Mouse (Mus musculus) heart, embryonic 12.5 days (tissue): Measurements from ENCODE around the gene Swi5. TPM values are rescaled to one million over a fixed set of nuclear protein-coding genes. Genes with fewer than 3 reads are reported as not detected.

Experiments
- ATAC-seq: fragments of 200-750 bp; cut with Nextera tagmentation; 2 replicates; pipeline ENCODE4 v1.8.0; 2017; ENCODE audit warnings: moderate TSS enrichment, moderate library complexity; ENCODE audit not compliant: insufficient number of reproducible peaks, low FRiP score
- H3K27ac ChIP-seq: fragments of 300-500 bp; sonication (generic); 2 replicates; pipeline ENCODE4 v1.5.1; 2016; ENCODE audit warnings: mild to moderate bottlenecking, moderate library complexity; ENCODE audit not compliant: poor library complexity, severe bottlenecking
- H3K27me3 ChIP-seq: fragments of 300-500 bp; sonication (generic); replicated peaks from 2 replicates; pipeline ENCODE4 v1.6.1; 2016; ENCODE audit warnings: mild to moderate bottlenecking, moderate library complexity
- H3K36me3 ChIP-seq: fragments of 300-500 bp; sonication (generic); 2 replicates; pipeline ENCODE4 v1.6.1; 2016; ENCODE audit warnings: mild to moderate bottlenecking, moderate library complexity
- H3K4me1 ChIP-seq: fragments of 300-500 bp; sonication (generic); replicated peaks from 2 replicates; pipeline ENCODE4 v1.6.1; 2016; ENCODE audit warnings: mild to moderate bottlenecking
- H3K4me2 ChIP-seq: fragments of 300-500 bp; sonication (generic); 2 replicates; pipeline ENCODE4 v1.6.1; 2016; ENCODE audit warnings: mild to moderate bottlenecking, moderate library complexity
- H3K4me3 ChIP-seq: fragments of 300-500 bp; sonication (generic); 2 replicates; pipeline ENCODE4 v1.5.1; 2016; ENCODE audit warnings: mild to moderate bottlenecking
- H3K9ac ChIP-seq: fragments of 300-500 bp; sonication (generic); 2 replicates; pipeline ENCODE4 v1.6.1; 2016; ENCODE audit warnings: mild to moderate bottlenecking, moderate library complexity
- H3K9me3 ChIP-seq: fragments of 300-500 bp; sonication (generic); replicated peaks from 2 replicates; pipeline ENCODE4 v1.6.1; 2016; ENCODE audit warnings: mild to moderate bottlenecking, moderate library complexity
- WGBS: fragments of 180-500 bp; shearing (Covaris S2); methylation state at CpG from one replicate; pipeline ENCODE4 v1.1.7; 2016; 5-methylcytosine and 5-hydroxymethylcytosine counted together
- polyA plus RNA-seq: library from polyadenylated mRNA; unstranded; fragments of >200 nt; fragmentation: Nextera tagmentation; extraction: Ambion mirVana; gene quantifications from 2 replicates; pipeline ENCODE4 v1.2.1, GENCODE M21; 2016

Gene Swi5
- polyA plus RNA-seq, 1 experiment from 2014 or later: 317 TPM

DNA sequence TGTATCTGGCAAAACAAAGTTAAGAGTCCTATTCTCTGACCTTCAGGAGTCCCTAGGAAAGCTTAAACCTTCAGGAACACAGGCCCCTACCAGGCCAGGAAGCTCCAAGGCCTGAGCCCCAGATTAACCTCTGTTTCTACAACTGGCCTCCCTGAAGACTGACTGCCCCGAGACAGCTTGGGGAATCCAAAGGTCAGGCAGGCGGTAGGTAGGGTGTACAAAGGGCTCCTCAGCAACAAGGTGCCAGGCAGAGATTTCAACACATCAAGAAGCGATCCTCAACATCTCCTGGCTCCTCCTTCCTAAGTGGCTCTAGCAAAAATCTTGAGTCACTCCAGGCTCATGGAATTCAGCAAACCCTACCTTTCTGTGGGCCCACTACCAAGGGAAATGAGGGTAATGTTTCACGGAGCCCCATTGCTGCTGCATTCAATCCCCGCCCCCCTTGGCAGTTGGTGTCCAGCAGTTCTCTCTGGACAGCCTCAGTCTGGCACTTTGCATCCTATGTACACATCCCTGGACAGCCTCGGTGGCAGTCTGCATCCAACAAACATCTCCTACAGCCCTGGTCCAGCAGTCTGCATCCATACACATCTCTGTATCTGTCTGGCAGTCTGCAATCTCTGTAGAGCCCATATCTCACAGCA lies 28.9 kb downstream of the Swi5 start:
- ATAC-seq: no peak
- no peak overlapping the region for H3K27ac ChIP-seq

DNA sequence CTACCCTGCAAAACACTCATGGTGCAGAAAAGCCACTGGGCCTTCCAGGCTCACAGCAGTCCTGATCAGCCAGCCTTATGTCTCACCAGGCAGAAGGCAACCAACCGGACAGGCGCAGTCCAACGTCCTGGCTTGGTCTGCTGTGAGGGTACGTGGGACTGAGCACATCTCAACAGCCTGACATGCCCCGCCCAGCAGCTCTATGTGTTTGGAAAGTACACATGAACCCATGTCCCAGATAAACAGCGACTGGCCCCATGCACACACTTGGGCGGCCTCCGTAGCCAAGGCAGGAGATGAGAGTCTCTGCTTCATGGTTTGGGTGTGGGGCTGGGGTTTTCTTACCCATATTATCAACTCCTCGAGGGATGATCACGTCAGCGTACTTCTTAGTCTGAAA lies 31.6 kb downstream of the Swi5 start:
- Histone ChIP-seq H3K9me3 (no peaks in the 10 kb centered on the region), H3K36me3 (peaks cover 64% of the 10 kb centered on the region), H3K27ac (no peak overlapping the region), H3K4me2 (no peak overlapping the region), H3K4me1 (peaks cover 12% of the 10 kb centered on the region), H3K4me3 (no peak overlapping the region), H3K27me3 (no peaks in the 10 kb centered on the region), H3K9ac (no peak overlapping the region)
- WGBS: 89% methylated on average over 11 of the region's 11 CpGs
- no peak for ATAC-seq

More for the DNA sequence above, 28.9 kb downstream of the Swi5 start:
- WGBS: 53% methylated on average over 6 of the region's 6 CpGs
- Histone ChIP-seq H3K9me3 (no peaks in the 10 kb centered on the region), H3K4me2 (peak overlapping the region; percentile 89), H3K9ac (peak overlapping the region; percentile 88), H3K4me1 (peaks cover 12% of the 10 kb centered on the region), H3K27me3 (no peaks in the 10 kb centered on the region), H3K36me3 (peaks cover 38% of the 10 kb centered on the region), H3K4me3 (peak overlapping the region; percentile 78)

DNA sequence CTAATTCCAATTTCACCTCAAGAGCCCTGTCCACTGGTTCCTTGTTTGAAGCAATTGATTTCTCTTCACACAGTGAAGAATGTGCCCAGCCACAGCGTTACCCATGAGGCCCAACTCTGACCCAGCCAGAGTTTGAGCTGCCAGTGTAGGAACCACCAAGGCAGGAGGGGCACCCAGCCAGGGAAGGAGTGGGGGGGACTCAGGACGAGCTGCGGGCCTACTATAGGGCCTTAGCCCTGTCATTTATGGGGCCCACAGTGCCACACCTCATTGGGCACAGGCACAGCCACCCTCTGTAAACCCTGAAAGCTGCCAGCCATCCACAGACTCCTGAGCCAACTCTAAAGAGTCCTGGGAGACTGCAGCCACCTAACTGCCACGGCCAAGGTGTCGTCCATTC lies 33.3 kb downstream of the Swi5 start:
- Histone ChIP-seq H3K4me2 (no peak overlapping the region), H3K4me3 (no peak overlapping the region), H3K27me3 (no peaks in the 10 kb centered on the region), H3K4me1 (peaks cover 9% of the 10 kb centered on the region), H3K27ac (no peak overlapping the region), H3K36me3 (peaks cover 80% of the 10 kb centered on the region), H3K9ac (no peak overlapping the region), H3K9me3 (no peaks in the 10 kb centered on the region)
- no peak for ATAC-seq
- 86% methylated on average over 5 of the region's 5 CpGs for WGBS

DNA sequence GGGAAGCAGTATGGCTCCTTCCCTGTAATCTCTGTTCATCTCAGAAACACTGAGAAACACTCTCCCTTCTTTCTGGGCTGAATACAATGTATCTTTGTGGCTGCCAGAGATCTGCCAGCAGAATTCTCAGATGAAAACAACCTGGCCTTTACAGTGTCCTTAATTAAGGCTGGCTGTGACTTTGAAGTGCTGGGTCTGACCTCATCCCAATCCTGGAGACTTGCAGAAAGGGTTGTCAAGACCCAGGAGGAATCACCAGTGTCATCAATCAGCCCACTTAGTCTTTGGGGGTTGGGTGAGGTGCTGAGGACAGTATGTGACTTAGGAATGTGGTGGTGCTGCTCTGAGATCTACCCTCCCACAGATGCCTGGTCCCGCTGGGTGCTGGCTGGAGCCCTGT lies 34.5 kb downstream of the Swi5 start:
- Histone ChIP-seq H3K4me3 (no peak overlapping the region), H3K9me3 (no peaks in the 10 kb centered on the region), H3K4me1 (no peaks in the 10 kb centered on the region), H3K27ac (no peak overlapping the region), H3K27me3 (no peaks in the 10 kb centered on the region), H3K36me3 (peaks cover 92% of the 10 kb centered on the region), H3K4me2 (no peak overlapping the region), H3K9ac (no peak overlapping the region)
- WGBS: 42% methylated on average over 1 of the region's 1 CpGs
- ATAC-seq: peak; percentile 26; the same call in 1 of the 2 replicates

DNA sequence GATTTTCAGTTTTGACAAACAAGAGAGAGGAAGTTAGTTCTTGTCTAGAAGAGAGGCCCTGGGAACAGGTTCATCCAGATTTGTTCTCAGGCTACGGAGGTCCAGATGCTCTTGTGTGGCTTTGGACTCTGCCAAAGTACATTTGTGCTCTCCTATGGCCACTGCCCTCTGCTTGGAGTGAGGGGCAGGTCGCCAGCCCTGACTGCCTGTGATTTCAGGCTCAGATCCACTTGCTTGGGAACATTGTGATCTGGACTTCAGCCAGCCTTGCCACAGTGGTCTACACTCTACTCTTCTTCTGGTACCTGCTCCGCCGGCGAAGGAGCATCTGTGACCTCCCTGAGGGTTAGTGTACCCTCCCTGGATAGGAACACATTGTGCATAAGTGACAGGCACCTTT lies 35.2 kb downstream of the Swi5 start:
- no peak overlapping the region for H3K4me3 ChIP-seq
- H3K9ac ChIP-seq: no peak overlapping the region
- no peaks in the 10 kb centered on the region for H3K9me3 ChIP-seq
- no peak overlapping the region for H3K27ac ChIP-seq
- no peaks in the 10 kb centered on the region for H3K4me1 ChIP-seq
- H3K4me2 ChIP-seq: no peak overlapping the region
- WGBS: 90% methylated on average over 5 of the region's 5 CpGs
- peaks cover 92% of the 10 kb centered on the region for H3K36me3 ChIP-seq
- no peak for ATAC-seq
- no peaks in the 10 kb centered on the region for H3K27me3 ChIP-seq

- Histone ChIP-seq H3K9ac (no peak overlapping the region), H3K27me3 (no peaks in the 10 kb centered on the region), H3K4me2 (no peak overlapping the region), H3K36me3 (peaks cover 90% of the 10 kb centered on the region), H3K4me3 (no peak overlapping the region), H3K4me1 (no peaks in the 10 kb centered on the region), H3K27ac (no peak overlapping the region), H3K9me3 (no peaks in the 10 kb centered on the region)
- no peak for ATAC-seq
- 85% methylated on average over 12 of the region's 12 CpGs for whole genome bisulfite sequencing
Measured at GRCm38 (mm10) chr2:32251791-32252527, 35.9 kb downstream of the Swi5 start.

DNA sequence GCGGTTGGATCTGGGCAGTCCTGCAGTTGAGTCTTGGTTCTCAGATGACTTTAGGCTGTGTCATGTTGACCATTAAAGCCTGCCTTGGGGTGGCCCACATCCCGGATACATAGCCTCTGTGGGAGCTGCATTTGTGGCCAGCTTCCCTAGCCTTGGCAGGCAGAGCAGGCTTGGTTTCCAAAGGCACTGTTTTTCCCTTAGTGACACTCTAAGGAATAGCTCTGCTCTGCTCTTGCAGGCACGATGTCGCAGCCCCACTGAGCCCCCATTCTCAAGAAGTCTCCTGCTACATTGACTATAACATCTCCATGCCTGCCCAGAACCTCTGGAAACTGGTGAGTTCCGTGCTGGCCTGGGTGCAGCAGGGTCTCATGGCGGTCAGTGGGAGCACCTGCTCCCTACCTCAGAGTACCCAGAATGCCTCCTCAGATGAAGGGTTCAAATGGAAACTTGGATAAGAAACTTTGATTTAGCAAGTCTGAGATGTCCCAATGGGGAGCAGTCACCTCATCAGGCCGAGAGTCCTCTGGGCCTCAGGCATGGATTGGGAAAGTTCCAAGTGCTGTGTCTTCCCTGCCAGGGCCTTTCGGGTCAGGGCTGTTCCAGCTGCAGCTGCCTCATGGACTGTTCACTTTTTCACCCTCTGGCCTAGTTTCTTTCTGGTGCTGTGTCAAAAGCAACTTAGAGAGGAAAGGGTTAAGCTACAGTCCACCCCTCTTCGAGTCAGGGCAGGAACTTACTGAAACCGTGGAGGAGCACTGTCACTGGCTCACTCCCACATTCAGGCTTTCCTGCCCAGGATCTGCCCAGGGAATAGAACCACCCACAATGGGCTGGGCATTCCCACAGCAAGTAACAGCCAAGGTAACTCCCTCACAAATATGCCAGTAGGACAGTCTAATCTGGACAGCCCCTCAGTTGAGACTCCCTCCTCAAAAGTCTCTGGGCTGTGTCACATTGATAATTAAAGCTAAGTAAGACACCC lies 39.2 kb downstream of the Swi5 start:
- Histone ChIP-seq H3K36me3 (peaks cover 93% of the 10 kb centered on the region), H3K9me3 (no peaks in the 10 kb centered on the region), H3K27ac (no peak overlapping the region), H3K9ac (no peak overlapping the region), H3K4me3 (no peak overlapping the region), H3K4me1 (no peaks in the 10 kb centered on the region), H3K27me3 (no peaks in the 10 kb centered on the region), H3K4me2 (no peak overlapping the region)
- WGBS: 70% methylated on average over 10 of the region's 10 CpGs
- ATAC-seq: no peak

DNA sequence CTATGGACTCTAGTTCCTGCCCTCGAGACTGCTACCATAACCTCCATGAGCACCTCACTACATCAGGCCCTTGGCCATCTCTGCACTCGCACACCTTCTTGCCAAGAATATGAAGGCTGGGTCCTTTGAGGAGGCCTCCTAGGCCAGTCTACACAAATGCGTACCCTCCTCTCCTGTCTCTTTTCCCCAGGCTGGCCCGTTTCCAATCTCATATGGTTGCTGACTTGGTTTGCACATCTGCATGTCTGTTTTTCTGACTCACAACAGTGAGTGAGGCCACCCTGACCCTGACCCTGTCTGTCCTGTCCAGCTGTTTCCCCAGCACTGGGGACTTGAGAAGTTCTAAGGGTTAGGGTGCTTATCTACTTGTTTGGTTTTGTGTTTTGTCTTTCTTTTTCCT lies 41.1 kb downstream of the Swi5 start:
- Histone ChIP-seq H3K9ac (no peak overlapping the region), H3K9me3 (no peaks in the 10 kb centered on the region), H3K27ac (no peak overlapping the region), H3K36me3 (peaks cover 79% of the 10 kb centered on the region), H3K4me2 (no peak overlapping the region), H3K4me1 (no peaks in the 10 kb centered on the region), H3K27me3 (no peaks in the 10 kb centered on the region), H3K4me3 (no peak overlapping the region)
- ATAC-seq: no peak
- 72% methylated on average over 4 of the region's 4 CpGs for WGBS

DNA sequence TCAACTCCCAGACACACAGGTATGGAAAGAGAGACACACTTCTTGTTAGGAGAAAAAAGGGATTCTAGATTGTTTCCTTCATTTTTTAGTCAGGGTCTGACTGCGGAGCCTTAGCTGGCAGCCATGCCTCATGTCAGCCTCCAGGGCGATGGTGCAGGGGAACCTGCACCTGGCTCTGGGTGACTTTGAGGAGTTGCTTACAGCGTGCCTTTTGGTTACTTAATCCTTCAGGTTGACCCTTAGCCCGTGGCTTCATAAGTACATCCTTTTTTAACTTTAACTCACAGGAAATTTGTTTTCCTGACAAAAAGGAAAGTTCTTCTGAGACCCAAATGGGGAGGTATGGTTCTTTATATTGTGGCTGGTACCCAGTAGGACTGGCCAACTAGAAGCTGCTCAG lies 44.9 kb downstream of the Swi5 start:
- Histone ChIP-seq H3K36me3 (peaks cover 51% of the 10 kb centered on the region), H3K4me1 (peaks cover 1% of the 10 kb centered on the region; the same call in 1 of the 2 replicates)
- no peak for ATAC-seq

DNA sequence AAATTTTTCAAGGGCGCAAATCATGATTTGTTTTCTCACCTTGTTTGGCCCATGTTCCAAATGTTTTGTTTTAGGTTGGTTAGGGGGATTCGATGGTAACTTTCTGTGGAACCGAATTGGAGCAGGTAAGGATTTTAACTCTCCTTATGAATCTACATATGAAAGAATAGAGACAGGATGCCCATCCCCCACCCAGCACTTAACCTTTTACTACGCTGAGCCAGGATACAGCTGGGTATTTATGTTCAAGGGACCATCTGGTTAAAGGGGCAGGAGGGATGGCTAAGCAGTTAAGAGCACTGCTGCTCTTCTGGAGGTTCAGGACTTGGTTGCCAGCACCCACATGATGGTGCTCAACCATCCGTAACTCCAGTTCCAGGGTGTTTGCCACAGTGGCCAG lies 47.3 kb downstream of the Swi5 start:
- WGBS: 85% methylated on average over 5 of the region's 5 CpGs
- Histone ChIP-seq H3K9me3 (no peaks in the 10 kb centered on the region), H3K4me1 (peaks cover 13% of the 10 kb centered on the region), H3K4me3 (no peak overlapping the region), H3K27me3 (no peaks in the 10 kb centered on the region), H3K4me2 (no peak overlapping the region), H3K9ac (no peak overlapping the region), H3K36me3 (peaks cover 31% of the 10 kb centered on the region), H3K27ac (no peak overlapping the region)
- ATAC-seq: no peak

More for the DNA sequence above, 44.9 kb downstream of the Swi5 start:
- no peak overlapping the region for H3K9ac ChIP-seq
- H3K9me3 ChIP-seq: no peaks in the 10 kb centered on the region
- no peak overlapping the region for H3K4me2 ChIP-seq
- no peak overlapping the region for H3K27ac ChIP-seq
- no peak overlapping the region for H3K4me3 ChIP-seq
- 87% methylated on average over 4 of the region's 4 CpGs for WGBS
- H3K27me3 ChIP-seq: no peaks in the 10 kb centered on the region
